15 mouse cellular contexts compared by ENCODE assay signal in the genomic region with DNA sequence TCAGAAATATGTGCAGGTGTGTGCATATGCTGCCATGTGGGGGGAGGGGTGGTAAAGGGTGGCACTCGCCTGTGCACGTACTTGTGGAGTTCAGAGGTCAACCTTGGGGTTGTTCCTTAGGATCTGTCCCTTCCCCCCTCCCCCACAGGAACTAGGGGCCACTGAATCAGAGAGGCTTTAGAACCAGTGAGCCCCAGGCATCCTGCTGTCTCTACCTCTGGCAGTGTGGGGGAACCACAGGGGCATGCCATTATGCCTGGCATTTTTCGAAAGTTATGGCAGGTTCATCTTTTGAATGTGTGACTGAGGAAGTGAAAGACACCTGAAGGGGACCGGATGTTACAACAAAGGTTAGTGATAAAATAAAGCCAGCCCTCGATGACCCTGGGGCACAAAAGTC. TPM values are rescaled to one million over a fixed set of nuclear protein-coding genes. Genes with fewer than 3 reads are reported as not detected.
"Had no signal": no experiment of that assay in that cellular context is flagged by ENCODE, and none has a peak within 500 bp of the region (broad histone marks: within the 10 kb centered on the region; RNA-seq: fewer than 3 reads in every experiment).

No protein-coding gene starts in this region.

- H3K27me3 ChIP-seq: limb, embryonic 12.5 days; midbrain, embryonic 15.5 days; neural tube, embryonic 12.5 days had no signal

- DNase-seq: kidney, postnatal 10 days; kidney, postnatal 4 days; liver; lung, adult 2 months; lung, postnatal 4 days; right cerebral cortex, postnatal 14 days; thymus, postnatal 36 days had no signal

- H3K36me3 ChIP-seq: midbrain, embryonic 15.5 days; neural tube, embryonic 12.5 days had no signal

- H3K27ac ChIP-seq: layer of hippocampus, adult 2 months; limb, embryonic 12.5 days; liver, embryonic 14.5 days; midbrain, embryonic 10.5 days; midbrain, embryonic 15.5 days; neural tube, embryonic 12.5 days had no signal

- H3K9ac ChIP-seq: limb, embryonic 12.5 days; liver, embryonic 14.5 days; midbrain, embryonic 15.5 days; neural tube, embryonic 12.5 days had no signal

- H3K4me3 ChIP-seq: limb, embryonic 12.5 days; midbrain, embryonic 10.5 days; midbrain, embryonic 15.5 days; neural tube, embryonic 12.5 days had no signal

- H3K9me3 ChIP-seq: limb, embryonic 12.5 days; midbrain, embryonic 10.5 days; midbrain, embryonic 15.5 days; neural tube, embryonic 12.5 days had no signal

RNA-seq across cellular contexts. Expression of gene A930033H14Rik, which starts 2.2 kb away (rescaled TPM):
- total RNA-seq: monocyte, adult 5-6 weeks; neutrophil, adult 5-6 weeks had no signal
